Mouse (Mus musculus) C2C12 (cell line): ENCODE data around the gene 4930595D18Rik. TPM values are rescaled to one million over a fixed set of nuclear protein-coding genes. Genes with fewer than 3 reads are reported as not detected.

Experiments used
- H3K27me3 ChIP-seq: one replicate; pipeline ENCODE4 v1.6.1; 2011; ENCODE audit not compliant: control insufficient read depth, insufficient read depth, insufficient read length
- H3K36me3 ChIP-seq: one replicate; pipeline ENCODE4 v1.6.1; 2011; ENCODE audit not compliant: control insufficient read depth, insufficient read depth
- H3K4me3 ChIP-seq: one replicate; pipeline ENCODE4 v1.5.1; 2011; ENCODE audit warnings: mild to moderate bottlenecking, control low read depth; ENCODE audit not compliant: poor library complexity, insufficient read depth, severe bottlenecking
- H3K79me2 ChIP-seq: one replicate; pipeline ENCODE4 v1.6.1; 2011; ENCODE audit not compliant: control insufficient read depth, insufficient read depth
- H3K79me3 ChIP-seq: one replicate; pipeline ENCODE4 v1.6.1; 2011; ENCODE audit warnings: low read depth, control low read depth
- H3ac ChIP-seq: one replicate; pipeline ENCODE3; 2011; ENCODE audit warnings: low read depth; ENCODE audit not compliant: control insufficient read depth, insufficient read length
- CEBPB ChIP-seq: IDR thresholded peaks from one replicate; pipeline ENCODE4 v1.6.1; 2011; ENCODE audit warnings: low read depth, mild to moderate bottlenecking, control low read depth, moderate library complexity
- CTCF ChIP-seq: IDR thresholded peaks from one replicate; pipeline ENCODE4 v1.5.1; 2011; ENCODE audit not compliant: control insufficient read depth, insufficient read depth, insufficient read length
- FOSL1 ChIP-seq: IDR thresholded peaks from one replicate; pipeline ENCODE4 v1.8.0; 2011; ENCODE audit warnings: mild to moderate bottlenecking, low read length; ENCODE audit not compliant: poor library complexity, insufficient read depth, severe bottlenecking
- MAX ChIP-seq: IDR thresholded peaks from one replicate; pipeline ENCODE4 v1.6.1; 2011; ENCODE audit warnings: mild to moderate bottlenecking, control low read depth
- MYOD1 ChIP-seq: IDR thresholded peaks from one replicate; pipeline ENCODE4 v1.6.1; 2011; ENCODE audit warnings: low read depth; ENCODE audit not compliant: control insufficient read depth, insufficient read length
- MYOG ChIP-seq: IDR thresholded peaks from one replicate; pipeline ENCODE4 v1.6.1; 2011; ENCODE audit not compliant: control insufficient read depth, insufficient read length; ENCODE audit errors: extremely low read depth
- USF1 ChIP-seq: IDR thresholded peaks from one replicate; pipeline ENCODE4 v1.6.1; 2011; ENCODE audit warnings: low read depth, mild to moderate bottlenecking, control low read depth, moderate library complexity
- polyA plus RNA-seq: library from polyadenylated mRNA; unstranded; fragments of >200 nt; fragmentation: generic; extraction: Trizol; gene quantifications from one replicate; pipeline ENCODE4 v1.2.1, GENCODE M21; 2012; ENCODE audit warnings: missing spikeins

4930595D18Rik gene
- polyA plus RNA-seq, 1 experiment = not detected

DNA sequence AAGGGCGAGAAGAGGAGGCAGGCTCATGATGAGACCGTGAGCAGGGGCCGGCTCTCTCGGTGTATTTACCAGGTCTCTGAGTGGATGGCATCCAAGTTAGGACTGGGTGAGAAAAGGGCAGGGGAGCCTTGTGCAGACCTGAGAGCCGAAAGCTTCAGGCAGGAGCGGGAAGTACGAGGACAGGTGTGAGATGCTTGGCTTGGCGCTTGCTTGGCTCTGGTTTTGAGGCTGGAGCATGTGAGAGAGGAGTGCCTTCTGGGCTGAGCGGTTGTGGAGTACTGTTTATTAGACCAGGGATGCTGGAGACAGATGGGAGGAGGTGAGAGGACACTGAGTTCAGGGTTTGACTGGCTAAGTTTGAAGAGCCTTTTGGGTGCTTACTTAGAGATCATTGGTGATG is 9.0 kb upstream of the 4930595D18Rik start:
- Histone ChIP-seq H3K36me3 (no peaks in the 10 kb centered on the region), H3K4me3 (no peak overlapping the region), H3K79me3 (peaks cover 47% of the 10 kb centered on the region), H3K79me2 (peaks cover 89% of the 10 kb centered on the region), H3K27me3 (no peaks in the 10 kb centered on the region), H3ac (no peak overlapping the region)
- TF ChIP-seq MAX (no peak), CTCF (no peak), FOSL1 (no peak), MYOG (no peak), USF1 (no peak), MYOD1 (no peak)

DNA sequence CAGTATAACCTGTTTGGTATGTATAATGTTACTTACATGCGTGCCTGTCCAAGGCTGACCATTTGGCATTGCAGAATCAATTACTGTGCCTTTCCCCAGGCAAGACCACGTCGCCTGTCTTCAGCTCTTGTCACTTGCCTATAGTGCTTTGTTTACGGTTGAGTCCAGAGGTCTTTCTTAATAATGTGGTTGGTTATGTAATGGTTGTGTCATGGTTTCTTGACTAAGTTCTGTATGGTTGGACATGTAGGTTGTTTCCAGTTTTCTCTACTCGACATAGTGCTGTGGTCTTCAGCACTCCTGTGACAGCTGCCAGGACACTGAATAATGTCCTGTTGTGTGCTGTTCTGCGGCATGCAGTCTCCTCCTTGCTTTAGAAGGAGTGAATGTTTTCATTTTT is 8.5 kb upstream of the 4930595D18Rik start:
- no peaks in the 10 kb centered on the region for H3K27me3 ChIP-seq
- H3K79me2 ChIP-seq = peaks cover 92% of the 10 kb centered on the region
- H3K4me3 ChIP-seq = no peak overlapping the region
- TF ChIP-seq CEBPB = no peak
- no peak for TF ChIP-seq USF1
- TF ChIP-seq FOSL1 = no peak
- TF ChIP-seq MYOD1 = no peak
- no peak for TF ChIP-seq CTCF
- TF ChIP-seq MAX = no peak
- H3K79me3 ChIP-seq = peaks cover 49% of the 10 kb centered on the region
- no peak overlapping the region for H3ac ChIP-seq
- H3K36me3 ChIP-seq = no peaks in the 10 kb centered on the region

DNA sequence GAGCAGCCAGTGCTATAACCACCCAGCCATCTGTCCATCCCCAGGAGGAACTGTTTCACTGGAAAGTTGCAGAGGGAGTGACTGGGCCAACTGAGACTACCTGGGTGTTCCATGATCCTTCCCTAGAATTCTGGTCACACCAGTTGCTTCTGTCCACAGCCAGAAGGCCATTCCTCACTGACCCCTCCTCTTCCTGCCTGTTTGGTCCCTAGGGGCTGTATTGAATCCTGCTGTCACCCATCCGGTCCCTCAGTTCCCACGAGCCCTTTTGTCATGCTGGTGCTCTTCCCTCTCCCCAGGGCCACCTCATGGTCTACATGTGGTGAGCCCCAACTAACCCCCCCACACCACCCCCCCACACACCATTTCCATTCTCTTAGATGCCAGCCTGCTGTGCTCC is 6.6 kb upstream of the 4930595D18Rik start:
- Histone ChIP-seq H3K4me3 (no peak overlapping the region), H3ac (no peak overlapping the region), H3K79me3 (peaks cover 57% of the 10 kb centered on the region), H3K27me3 (no peaks in the 10 kb centered on the region), H3K79me2 (peaks cover 92% of the 10 kb centered on the region), H3K36me3 (no peaks in the 10 kb centered on the region)
- TF ChIP-seq USF1 = no peak

DNA sequence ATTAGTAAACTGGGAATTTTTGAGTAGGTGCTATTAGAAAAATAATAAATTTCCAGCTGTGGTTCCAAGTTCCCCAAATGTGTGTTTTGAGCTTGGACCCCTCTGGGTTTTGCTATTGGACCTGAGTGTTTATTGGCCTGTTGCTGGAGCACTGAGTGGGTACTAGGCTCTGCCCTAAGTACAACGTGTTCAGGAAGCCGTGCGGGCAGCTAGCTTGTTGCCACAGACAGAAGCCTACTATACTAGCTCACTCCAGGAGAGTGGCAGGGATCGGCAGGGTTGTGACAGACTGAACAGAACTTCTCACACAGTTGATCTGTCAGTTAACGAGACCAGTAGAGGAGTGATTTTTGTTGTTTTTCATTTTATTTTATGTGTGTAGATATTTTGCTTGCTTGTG is 6.1 kb upstream of the 4930595D18Rik start:
- Histone ChIP-seq H3K79me3 (peaks cover 62% of the 10 kb centered on the region), H3K27me3 (no peaks in the 10 kb centered on the region), H3K79me2 (peaks cover 93% of the 10 kb centered on the region), H3K36me3 (no peaks in the 10 kb centered on the region), H3ac (no peak overlapping the region), H3K4me3 (no peak overlapping the region)
- TF ChIP-seq USF1 = no peak
- no peak for TF ChIP-seq MYOD1
- no peak for TF ChIP-seq MAX
- TF ChIP-seq MYOG = no peak
- TF ChIP-seq CEBPB = no peak

DNA sequence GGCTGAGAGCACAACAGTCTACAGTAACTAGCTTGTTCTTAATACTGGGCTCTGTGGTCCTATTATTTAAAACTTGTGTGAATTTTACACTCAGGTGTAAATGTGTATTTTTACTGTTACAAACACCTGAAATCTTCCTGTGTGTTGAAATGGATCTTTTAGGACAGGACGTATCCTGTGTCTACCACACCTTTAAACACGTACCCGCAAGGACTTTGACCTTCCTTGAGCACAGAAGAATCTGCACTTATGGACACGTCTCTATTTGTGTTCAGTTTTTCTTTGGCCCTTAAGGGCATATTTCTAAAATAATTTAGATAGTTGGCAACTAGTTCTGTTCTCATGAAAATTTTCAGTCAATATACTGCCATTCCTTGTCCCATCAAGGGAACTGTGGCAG is 4.0 kb upstream of the 4930595D18Rik start:
- no peak for TF ChIP-seq MYOD1
- TF ChIP-seq CEBPB = no peak
- TF ChIP-seq CTCF = no peak
- TF ChIP-seq MAX = no peak
- no peak for TF ChIP-seq USF1
- TF ChIP-seq FOSL1 = no peak

DNA sequence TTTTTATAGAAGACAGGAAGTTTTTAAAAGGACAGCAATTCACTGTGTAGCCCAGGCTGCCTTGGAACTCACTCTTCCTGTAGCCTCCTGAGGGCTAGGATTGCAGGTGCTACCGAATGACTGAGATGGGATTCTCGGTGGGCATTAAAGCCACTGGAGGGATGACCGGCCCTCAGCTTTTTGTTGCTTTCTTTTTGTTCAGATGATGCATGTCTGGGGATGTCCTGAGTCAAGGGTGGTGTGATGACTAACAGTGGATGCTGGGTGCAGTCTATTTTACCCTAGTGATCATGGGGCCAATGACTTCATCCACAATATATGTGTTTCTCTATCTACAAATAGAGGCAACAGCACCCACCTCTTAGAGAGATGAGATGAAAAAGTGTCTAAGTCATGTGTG is 2.7 kb upstream of the 4930595D18Rik start:
- Histone ChIP-seq H3K4me3 (no peak overlapping the region), H3K79me2 (peaks cover 100% of the 10 kb centered on the region), H3K79me3 (peaks cover 80% of the 10 kb centered on the region), H3ac (no peak overlapping the region), H3K27me3 (no peaks in the 10 kb centered on the region), H3K36me3 (no peaks in the 10 kb centered on the region)
- TF ChIP-seq MYOD1 (no peak), CTCF (no peak), MAX (no peak), FOSL1 (no peak), USF1 (no peak), CEBPB (no peak), MYOG (no peak)

More for the DNA sequence above, 4.0 kb upstream of the 4930595D18Rik start:
- Histone ChIP-seq H3K79me2 (peaks cover 100% of the 10 kb centered on the region), H3K79me3 (peaks cover 72% of the 10 kb centered on the region), H3K4me3 (no peak overlapping the region), H3K36me3 (no peaks in the 10 kb centered on the region), H3K27me3 (no peaks in the 10 kb centered on the region), H3ac (no peak overlapping the region)
